Mouse (Mus musculus) embryonic facial prominence, embryonic 14.5 days (tissue): ENCODE data around the gene Twnk. TPM values are rescaled to one million over a fixed set of nuclear protein-coding genes. Genes with fewer than 3 reads are reported as not detected.

Experiments used
- ATAC-seq: fragments of 200-750 bp; cut with Nextera tagmentation; 2 replicates; pipeline ENCODE4 v1.8.0; 2017; ENCODE audit warnings: low read depth, moderate number of reproducible peaks, moderate TSS enrichment
- DNase-seq: peaks from one replicate; pipeline ENCODE4 v3.0.0-alpha.2; 2015; ENCODE audit warnings: low spot score
- H3K27ac ChIP-seq: fragments of 300-500 bp; sonication (generic); replicated peaks from 2 replicates; pipeline ENCODE4 v1.5.1; 2014; ENCODE audit warnings: low read depth, mild to moderate bottlenecking, low read length, moderate library complexity
- H3K27me3 ChIP-seq: fragments of 300-500 bp; sonication (generic); replicated peaks from 2 replicates; pipeline ENCODE4 v1.6.1; 2014; ENCODE audit warnings: low read length; ENCODE audit not compliant: control insufficient read depth, insufficient read depth
- H3K36me3 ChIP-seq: fragments of 300-500 bp; sonication (generic); 2 replicates; pipeline ENCODE4 v1.6.1; 2014; ENCODE audit warnings: low read length, mixed read lengths; ENCODE audit not compliant: control insufficient read depth, insufficient read depth
- H3K4me1 ChIP-seq: fragments of 300-500 bp; sonication (generic); 2 replicates; pipeline ENCODE4 v1.6.1; 2014; ENCODE audit warnings: antibody characterized with exemption, low read length; ENCODE audit not compliant: control insufficient read depth, insufficient read depth
- H3K4me2 ChIP-seq: fragments of 300-500 bp; sonication (generic); 2 replicates; pipeline ENCODE4 v1.6.1; 2014; ENCODE audit warnings: low read depth, mild to moderate bottlenecking, low read length, moderate library complexity, mixed read lengths
- H3K4me3 ChIP-seq: fragments of 300-500 bp; sonication (generic); 2 replicates; pipeline ENCODE4 v1.5.1; 2014; ENCODE audit warnings: low read depth, mild to moderate bottlenecking, low read length
- H3K9ac ChIP-seq: fragments of 300-500 bp; sonication (generic); 2 replicates; pipeline ENCODE4 v1.6.1; 2014; ENCODE audit warnings: low read depth, mild to moderate bottlenecking, low read length, moderate library complexity, mixed read lengths
- H3K9me3 ChIP-seq: fragments of 300-500 bp; sonication (generic); 2 replicates; pipeline ENCODE4 v1.6.1; 2016; ENCODE audit warnings: low read length; ENCODE audit not compliant: control insufficient read depth
- WGBS: fragments of 180-500 bp; shearing (Covaris S2); extraction: QIAGEN DNeasy Blood & Tissue Kit; methylation state at CpG from one replicate; pipeline ENCODE4 v1.1.7; 2014; 5-methylcytosine and 5-hydroxymethylcytosine counted together
- polyA plus RNA-seq: library from polyadenylated mRNA; unstranded; fragments of >200 nt; fragmentation: Nextera tagmentation; extraction: Ambion mirVana; gene quantifications from 2 replicates; pipeline ENCODE4 v1.2.1, GENCODE M21; 2014

Twnk gene
- polyA plus RNA-seq, 1 experiment from 2014 or later: 10.5 TPM

DNA sequence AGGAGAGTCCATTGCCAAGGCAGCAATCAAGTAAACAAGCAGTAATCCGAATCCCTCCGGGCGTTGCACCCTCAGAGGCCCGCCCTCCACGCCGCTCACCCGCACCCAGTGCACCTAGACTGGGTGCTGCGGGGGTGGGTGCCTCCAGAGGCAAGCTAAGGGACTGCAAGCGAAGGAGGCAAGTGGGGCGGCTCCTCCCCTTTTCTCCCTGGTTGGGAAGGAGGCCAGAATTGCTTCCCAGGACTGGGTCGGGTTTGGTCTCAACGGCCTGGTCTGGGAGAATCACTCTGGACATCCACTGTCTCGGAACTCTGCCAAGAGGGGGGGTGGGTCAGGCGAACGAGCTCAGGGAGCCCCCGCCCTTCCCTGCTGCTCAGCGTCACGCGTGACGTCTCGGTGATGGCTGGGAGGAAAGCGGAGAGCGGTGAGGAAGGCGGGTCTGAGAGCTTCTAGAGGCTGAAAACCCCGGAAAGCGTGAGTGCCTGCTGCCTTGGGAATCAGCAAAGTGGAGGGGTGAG lies 42.0 kb downstream of the Twnk start, which contains the start of gene Sfxn3:
Gene Sfxn3, plus strand, starts transcription at position 87 of the 518 bp plus-strand sequence.
- peak within 1 kb of the TSS; percentile 94 for H3K27ac ChIP-seq
- H3K4me2 ChIP-seq: peak within 1 kb of the TSS; percentile 79
- peaks cover 20% of the 10 kb centered on the region for H3K4me1 ChIP-seq
- 0% methylated on average over 24 of the region's 26 CpGs for WGBS
- H3K27me3 ChIP-seq: peaks cover 7% of the 10 kb centered on the region; the same call in 1 of the 2 replicates
- DNase-seq (peak; percentile 93), ATAC-seq (peak; percentile 84)
- peaks cover 26% of the 10 kb centered on the region for H3K36me3 ChIP-seq
- peak within 1 kb of the TSS; percentile 70 for H3K9ac ChIP-seq
- peak within 1 kb of the TSS; percentile 51 for H3K4me3 ChIP-seq
- H3K9me3 ChIP-seq: no peaks in the 10 kb centered on the region

DNA sequence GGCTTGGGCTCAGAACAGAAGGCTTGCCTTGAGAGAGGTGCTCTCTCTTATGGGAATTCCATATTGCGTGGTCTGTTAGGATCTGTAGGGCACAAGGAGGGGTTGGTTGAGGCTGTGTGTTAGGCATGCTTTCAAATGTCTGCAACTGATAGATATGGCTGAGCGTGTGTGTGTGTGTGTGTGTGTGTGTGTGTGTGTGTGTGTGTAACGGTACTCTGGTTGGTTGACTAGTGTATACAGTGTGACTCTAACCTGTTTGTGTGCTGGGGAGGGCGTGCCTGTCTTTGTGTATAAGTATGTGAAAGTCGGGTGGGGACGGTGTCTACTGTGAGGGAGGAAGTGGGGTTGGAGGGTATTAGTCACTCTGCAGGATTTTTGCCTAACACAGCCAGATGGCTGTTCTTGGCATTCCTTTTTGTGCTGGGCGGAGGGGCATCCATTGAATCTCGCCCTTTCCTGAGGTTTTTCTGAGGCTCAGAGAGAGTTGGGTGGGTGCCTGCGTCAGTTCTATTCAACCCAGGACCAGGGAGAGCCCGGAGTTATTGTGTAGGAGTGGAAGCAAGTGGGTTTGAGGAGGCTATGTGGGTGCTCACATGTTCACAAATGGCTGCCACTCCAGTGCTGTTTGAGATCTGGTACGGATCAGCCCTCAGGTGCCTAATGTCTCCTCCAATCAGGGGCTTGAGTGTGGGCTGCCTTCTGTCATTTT lies 42.6 kb downstream of the Twnk start:
- peak overlapping the region; percentile 94 for H3K27ac ChIP-seq
- 29% methylated on average over 11 of the region's 11 CpGs for WGBS

DNA sequence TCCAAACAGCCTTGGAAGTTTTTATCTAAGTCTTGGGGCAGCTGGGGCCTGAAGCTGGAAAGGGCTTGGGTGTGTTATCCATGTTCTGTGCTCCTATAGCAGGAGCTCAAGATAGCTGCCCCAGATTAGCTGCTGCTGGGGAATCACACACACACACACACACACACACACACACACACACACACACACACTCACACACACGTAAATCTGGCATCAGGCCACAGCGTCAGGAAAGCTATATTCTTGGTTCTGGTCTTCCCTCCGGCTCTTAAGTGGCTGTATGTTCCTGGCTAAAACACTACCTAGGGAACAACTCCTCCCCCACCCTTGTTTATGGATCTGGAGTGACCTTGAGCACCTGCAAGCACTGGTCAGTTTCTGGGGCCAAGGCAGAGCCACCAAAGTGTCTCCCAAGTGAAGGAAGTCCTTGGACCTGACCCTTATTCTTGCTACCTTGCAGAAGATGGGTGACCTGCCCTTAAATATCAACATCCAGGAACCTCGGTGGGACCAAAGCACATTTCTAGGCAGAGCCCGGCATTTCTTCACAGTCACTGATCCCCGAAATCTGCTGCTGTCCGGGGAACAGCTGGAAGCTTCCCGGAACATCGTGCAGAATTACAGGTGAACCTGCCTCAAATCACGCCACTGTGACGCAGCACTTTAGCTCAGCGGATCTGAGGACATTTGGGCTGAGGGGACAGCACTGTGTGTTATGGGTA lies 43.3 kb downstream of the Twnk start:
- H3K9ac ChIP-seq: peak overlapping the region; percentile 70
- peak overlapping the region; percentile 94 for H3K27ac ChIP-seq

More for the DNA sequence above, 42.6 kb downstream of the Twnk start:
- peaks cover 7% of the 10 kb centered on the region; the same call in 1 of the 2 replicates for H3K27me3 ChIP-seq
- peak; percentile 83 for DNase-seq
- H3K4me3 ChIP-seq: peak overlapping the region; percentile 51
- H3K4me2 ChIP-seq: peak overlapping the region; percentile 79
- H3K4me1 ChIP-seq: peaks cover 20% of the 10 kb centered on the region
- ATAC-seq: peak; percentile 65
- H3K36me3 ChIP-seq: peaks cover 33% of the 10 kb centered on the region
- peak overlapping the region; percentile 70 for H3K9ac ChIP-seq
- no peaks in the 10 kb centered on the region for H3K9me3 ChIP-seq

GRCm38 (mm10) chr19:45049523-45049922 lies 44.1 kb downstream of the Twnk start:
- no peak overlapping the region for H3K4me3 ChIP-seq
- WGBS: 74% methylated on average over 9 of the region's 9 CpGs
- H3K4me2 ChIP-seq: no peak overlapping the region
- peaks cover 43% of the 10 kb centered on the region for H3K36me3 ChIP-seq
- ATAC-seq (no peak), DNase-seq (no peak)
- peaks cover 20% of the 10 kb centered on the region for H3K4me1 ChIP-seq
- no peaks in the 10 kb centered on the region for H3K9me3 ChIP-seq
- H3K9ac ChIP-seq: no peak overlapping the region
- H3K27me3 ChIP-seq: peaks cover 7% of the 10 kb centered on the region; the same call in 1 of the 2 replicates
- no peak overlapping the region for H3K27ac ChIP-seq

More for the DNA sequence above, 43.3 kb downstream of the Twnk start:
- peak overlapping the region; percentile 79 for H3K4me2 ChIP-seq
- peaks cover 7% of the 10 kb centered on the region; the same call in 1 of the 2 replicates for H3K27me3 ChIP-seq
- DNase-seq (no peak), ATAC-seq (no peak)
- WGBS: 80% methylated on average over 12 of the region's 12 CpGs
- peaks cover 40% of the 10 kb centered on the region for H3K36me3 ChIP-seq
- no peaks in the 10 kb centered on the region for H3K9me3 ChIP-seq
- peak overlapping the region; percentile 51 for H3K4me3 ChIP-seq
- H3K4me1 ChIP-seq: peaks cover 20% of the 10 kb centered on the region

DNA sequence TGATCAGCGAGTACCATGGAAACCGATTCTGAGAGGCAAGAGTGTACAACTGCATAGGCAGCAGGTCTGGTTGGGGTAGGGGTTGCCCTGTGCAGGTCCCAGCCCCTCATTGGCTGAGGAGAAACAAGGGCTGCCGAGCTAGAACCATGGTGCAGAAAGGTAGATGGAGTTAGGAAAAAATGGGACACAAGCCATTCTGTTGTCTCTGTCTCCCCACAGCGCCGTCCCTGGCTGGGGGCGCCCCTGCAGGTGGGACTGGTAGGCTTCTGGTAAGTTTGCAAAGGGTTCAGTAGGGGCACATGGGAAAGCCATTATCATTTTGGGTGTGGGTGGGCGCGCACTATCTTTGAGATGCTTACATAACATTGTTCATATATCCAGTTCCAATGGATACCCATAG lies 48.0 kb downstream of the Twnk start:
- no peak overlapping the region for H3K27ac ChIP-seq
- no peak overlapping the region for H3K4me2 ChIP-seq
- no peaks in the 10 kb centered on the region for H3K9me3 ChIP-seq
- no peak overlapping the region for H3K9ac ChIP-seq
- H3K4me1 ChIP-seq: peaks cover 23% of the 10 kb centered on the region
- no peak for ATAC-seq
- DNase-seq: no peak
- no peaks in the 10 kb centered on the region for H3K27me3 ChIP-seq
- WGBS: 82% methylated on average over 8 of the region's 8 CpGs
- H3K4me3 ChIP-seq: no peak overlapping the region
- peaks cover 43% of the 10 kb centered on the region for H3K36me3 ChIP-seq

GRCm38 (mm10) chr19:45054892-45055690 lies 49.6 kb downstream of the Twnk start:
- DNase-seq: no peak
- peaks cover 13% of the 10 kb centered on the region for H3K4me1 ChIP-seq
- no peaks in the 10 kb centered on the region for H3K27me3 ChIP-seq
- H3K27ac ChIP-seq: peak overlapping the region; percentile 35; the same call in 1 of the 2 replicates
- H3K36me3 ChIP-seq: peaks cover 38% of the 10 kb centered on the region
- no peak for ATAC-seq
- no peaks in the 10 kb centered on the region for H3K9me3 ChIP-seq
- H3K4me2 ChIP-seq: no peak overlapping the region
- no peak overlapping the region for H3K9ac ChIP-seq
- no peak overlapping the region for H3K4me3 ChIP-seq
- WGBS: 72% methylated on average over 6 of the region's 6 CpGs

DNA sequence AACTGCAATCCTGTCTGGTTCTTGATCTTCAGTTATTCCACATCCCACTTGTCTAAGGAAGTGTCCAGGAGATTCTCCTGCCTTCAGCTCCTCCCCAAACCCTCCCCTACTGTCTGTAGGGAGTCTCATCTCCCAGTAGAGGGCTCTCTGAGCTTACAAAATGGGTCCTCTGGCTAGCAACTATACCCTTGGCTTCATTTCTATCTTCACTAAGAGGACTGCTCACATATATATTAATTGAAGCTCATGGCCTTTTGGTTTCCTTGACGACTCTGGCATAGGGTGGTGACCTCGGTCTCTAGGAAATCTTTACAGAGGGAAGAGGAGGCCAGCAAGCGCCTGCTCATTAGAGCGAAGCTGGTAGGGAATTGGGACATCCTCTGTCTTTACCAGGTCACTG lies 50.9 kb downstream of the Twnk start:
- ATAC-seq: peak; percentile 16; the same call in 1 of the 2 replicates
- Histone ChIP-seq H3K4me1 (peaks cover 13% of the 10 kb centered on the region), H3K9me3 (no peaks in the 10 kb centered on the region), H3K4me3 (no peak overlapping the region), H3K36me3 (peaks cover 27% of the 10 kb centered on the region; the same call in 1 of the 2 replicates), H3K4me2 (peak overlapping the region; percentile 77; the same call in 1 of the 2 replicates), H3K9ac (no peak overlapping the region), H3K27ac (0 out of 2 replicates have a peak overlapping the region, but pooled peaks have one; percentile 97), H3K27me3 (no peaks in the 10 kb centered on the region)
- DNase-seq: peak; percentile 87
- 47% methylated on average over 4 of the region's 4 CpGs for WGBS
